In genomic region chr10:116956483-116957158, GRCm38 (mm10) we compare ENCODE assay signal across 25 mouse cellular contexts. TPM values are rescaled to one million over a fixed set of nuclear protein-coding genes. Genes with fewer than 3 reads are reported as not detected.
DNase-seq lines count a peak whose midpoint lies in the region; ATAC-seq and TF ChIP-seq lines count a peak whose summit lies in the region.
"Had no signal": no experiment of that assay in that cellular context is flagged by ENCODE, and none has a peak within 500 bp of the region (broad histone marks: within the 10 kb centered on the region; RNA-seq: fewer than 3 reads in every experiment).

No protein-coding gene starts in this region.

- no peak for ATAC-seq in kidney, embryonic 15.5 days (replicated peaks; ENCODE audit: low FRiP score)
- ATAC-seq: activated CD4-positive, CD25-positive, alpha-beta regulatory T cell, adult 4 months; forebrain, embryonic 13.5 days; forebrain, embryonic 15.5 days; forebrain, postnatal 0 days had no signal

- no peak overlapping the region for H3K4me3 ChIP-seq in kidney, embryonic 15.5 days (replicated peaks)
- H3K4me3 ChIP-seq in cerebellum, adult 2 months (replicated peaks; ENCODE audit: insufficient read depth, low read depth, low read length): no peak overlapping the region
- H3K4me3 ChIP-seq: embryonic facial prominence, embryonic 10.5 days; embryonic facial prominence, embryonic 12.5 days; forebrain, embryonic 13.5 days; forebrain, embryonic 15.5 days had no signal

- H3K4me2 ChIP-seq in kidney, embryonic 15.5 days: no peak overlapping the region
- H3K4me2 ChIP-seq: embryonic facial prominence, embryonic 12.5 days; forebrain, embryonic 13.5 days; forebrain, embryonic 15.5 days had no signal

- H3K27me3 ChIP-seq in kidney, embryonic 15.5 days: no peaks in the 10 kb centered on the region
- H3K27me3 ChIP-seq in cerebellum, adult 2 months (ENCODE audit: control insufficient read depth, insufficient read depth, low read length): no peaks in the 10 kb centered on the region
- H3K27me3 ChIP-seq: embryonic facial prominence, embryonic 12.5 days; forebrain, embryonic 13.5 days; forebrain, embryonic 15.5 days had no signal

- DNase-seq in kidney, postnatal 14 days: no peak
- DNase-seq in R1 (ENCODE audit: low read depth, low spot score): peak; percentile 56
- peak; percentile 47 for DNase-seq in brain, adult 2 months (ENCODE audit: low read depth, low spot score)
- no peak for DNase-seq in cerebellum, adult 2 months
- no peak for DNase-seq in left cerebral cortex, adult 11 months (ENCODE audit: low spot score)
- DNase-seq: adrenal gland, adult 8-10 months; adrenal gland, postnatal 14 days; adrenal gland, postnatal 36 days; cerebellum, adult 11 months; cerebellum, adult 18-20 months; cerebellum, adult 9-10 months; cerebellum, postnatal 10 days; cerebellum, postnatal 25 days; forebrain, postnatal 0 days had no signal

- H3K36me3 ChIP-seq in kidney, embryonic 15.5 days: peaks cover 5% of the 10 kb centered on the region; the same call in 1 of the 2 replicates
- H3K36me3 ChIP-seq: embryonic facial prominence, embryonic 10.5 days; embryonic facial prominence, embryonic 12.5 days; forebrain, embryonic 15.5 days had no signal

- TF ChIP-seq POLR2A in cerebellum, adult 2 months (IDR thresholded peaks at IDR 0.05; ENCODE audit: borderline replicate concordance, insufficient read depth, low read length): no peak

- H3K27ac ChIP-seq in kidney, embryonic 15.5 days: peak overlapping the region; percentile 80; the same call in 1 of the 2 replicates
- H3K27ac ChIP-seq in cerebellum, adult 2 months (ENCODE audit: insufficient read depth, low read length): no peak overlapping the region
- H3K27ac ChIP-seq: embryonic facial prominence, embryonic 10.5 days; embryonic facial prominence, embryonic 12.5 days; forebrain, embryonic 13.5 days; forebrain, embryonic 15.5 days had no signal

- no peak for TF ChIP-seq CTCF in cerebellum, adult 2 months (IDR thresholded peaks at IDR 0.05; ENCODE audit: borderline replicate concordance, insufficient read depth, low read depth, low read length)

- H3K9me3 ChIP-seq in kidney, embryonic 15.5 days (replicated peaks): 0 out of 2 replicates have a peak, but pooled peaks cover 2% of the 10 kb centered on the region
- H3K9me3 ChIP-seq: embryonic facial prominence, embryonic 10.5 days; embryonic facial prominence, embryonic 12.5 days; forebrain, embryonic 13.5 days; forebrain, embryonic 15.5 days had no signal

- WGBS in kidney, embryonic 15.5 days: 92% methylated on average over 11 of the region's 11 CpGs
- WGBS in cerebellum, adult 2 months: 92% methylated on average over 11 of the region's 11 CpGs

- peaks cover 14% of the 10 kb centered on the region for H3K4me1 ChIP-seq in kidney, embryonic 15.5 days
- H3K4me1 ChIP-seq in cerebellum, adult 2 months (ENCODE audit: control insufficient read depth, insufficient read depth, low read length): no peaks in the 10 kb centered on the region
- H3K4me1 ChIP-seq: embryonic facial prominence, embryonic 10.5 days; forebrain, embryonic 13.5 days; forebrain, embryonic 15.5 days had no signal

- no peak overlapping the region for H3K9ac ChIP-seq in kidney, embryonic 15.5 days
- H3K9ac ChIP-seq: embryonic facial prominence, embryonic 12.5 days; forebrain, embryonic 13.5 days; forebrain, embryonic 15.5 days; forebrain, postnatal 0 days had no signal

RNA-seq across cellular contexts. Expression of gene Rab3ip, which starts 6.1 kb away (rescaled TPM):
- 114 and 121 TPM in 2 replicates for polyA plus RNA-seq in kidney, embryonic 15.5 days (2015; fragmentation: Nextera tagmentation; extraction: Ambion mirVana)
- polyA plus RNA-seq in cerebellum, adult 2 months (2012; rRNA removed): 45.8 and 46.5 TPM in 2 replicates

RNA-seq across cellular contexts. Expression of gene Gm10271, which starts 15.8 kb away (rescaled TPM):
- polyA plus RNA-seq in kidney, embryonic 15.5 days (2015; fragmentation: Nextera tagmentation; extraction: Ambion mirVana): not detected in 2 replicates
- not detected in 2 replicates for polyA plus RNA-seq in cerebellum, adult 2 months (2012; rRNA removed)
- polyA plus RNA-seq: activated CD4-positive, CD25-positive, alpha-beta regulatory T cell, adult 4 months; brain, embryonic 14.5 days; C2C12; cortical plate, adult 2 months; embryonic facial prominence, embryonic 10.5 days; embryonic facial prominence, embryonic 12.5 days; embryonic facial prominence, embryonic 14.5 days; forebrain, embryonic 11.5 days; forebrain, embryonic 13.5 days; forebrain, embryonic 15.5 days; forebrain, postnatal 0 days had no signal

RNA-seq across cellular contexts. Expression of gene Best3, which starts 29.5 kb away (rescaled TPM):
- polyA plus RNA-seq in kidney, embryonic 15.5 days (2015; fragmentation: Nextera tagmentation; extraction: Ambion mirVana): 0.30 and 0.44 TPM in 2 replicates
- polyA plus RNA-seq in cerebellum, adult 2 months (2012; rRNA removed): 0.16 and 0.21 TPM in 2 replicates
- polyA plus RNA-seq: activated CD4-positive, CD25-positive, alpha-beta regulatory T cell, adult 4 months had no signal

RNA-seq across cellular contexts. Expression of gene Myrfl, which starts 59.9 kb away (rescaled TPM):
- polyA plus RNA-seq in kidney, embryonic 15.5 days (2015; fragmentation: Nextera tagmentation; extraction: Ambion mirVana): 0.16 and 0.23 TPM in 2 replicates
- 0.10 and 0.17 TPM in 2 replicates for polyA plus RNA-seq in cerebellum, adult 2 months (2012; rRNA removed)
- polyA plus RNA-seq: activated CD4-positive, CD25-positive, alpha-beta regulatory T cell, adult 4 months; C2C12; forebrain, postnatal 0 days had no signal

Comparison
In these comparisons a context has a peak if more than half of its experiments do, and no peak if none do; other contexts are left out.
1. DNase-seq: peak in R1 (single experiment) and brain, adult 2 months (single experiment); none in kidney, postnatal 14 days (single experiment), cerebellum, adult 2 months (0 of 2) and left cerebral cortex, adult 11 months (single experiment).